Mouse (Mus musculus) CH12.LX (cell line): ENCODE results near the gene Vps53. TPM values are rescaled to one million over a fixed set of nuclear protein-coding genes. Genes with fewer than 3 reads are reported as not detected.

Source experiments
- DNase-seq: peaks from one replicate; pipeline ENCODE4 v3.0.0-alpha.2; 2013; ENCODE audit errors: extremely low read depth
- H3K27ac ChIP-seq: 2 replicates; pipeline ENCODE4 v1.5.1; 2012; ENCODE audit warnings: low read depth, mild to moderate bottlenecking, control low read depth, moderate library complexity; ENCODE audit not compliant: insufficient read depth
- H3K27me3 ChIP-seq: replicated peaks from 2 replicates; pipeline ENCODE3; 2012; ENCODE audit warnings: inconsistent platforms
- H3K36me3 ChIP-seq, 2 experiments: replicated peaks in 1 of 2; 2 replicates each; pipeline versions ENCODE3 to v1.6.1; 2012; ENCODE audit warnings: inconsistent platforms in 1 of 2, low read length in 1 of 2, mild to moderate bottlenecking in 1 of 2, mixed read lengths in 1 of 2, moderate library complexity in 1 of 2; ENCODE audit not compliant: control insufficient read depth in 1 of 2, insufficient read depth in 1 of 2
- H3K4me1 ChIP-seq, 2 experiments: 2 replicates each; pipeline ENCODE4 v1.6.1; 2012; ENCODE audit warnings: inconsistent platforms in 1 of 2, moderate library complexity in 1 of 2; ENCODE audit not compliant: insufficient read depth in 2 of 2, control insufficient read depth in 1 of 2
- H3K4me2 ChIP-seq: 2 replicates; pipeline ENCODE4 v1.6.1; 2012; ENCODE audit warnings: low read depth, mild to moderate bottlenecking, control low read depth; ENCODE audit not compliant: poor library complexity, insufficient read depth, severe bottlenecking
- H3K4me3 ChIP-seq, 3 experiments: fragments of 150-350 bp in 1 of 3; sonication (generic) in 1 of 3; replicated peaks in 1 of 3; 2 replicates each; pipeline versions ENCODE3 to v1.5.1; 2011 to 2012; ENCODE audit warnings: low read depth in 2 of 3, low read length in 2 of 3, mild to moderate bottlenecking in 2 of 3, moderate library complexity in 2 of 3, control low read depth in 1 of 3, improper control_type of control experiment in 1 of 3, inconsistent platforms in 1 of 3, mixed read lengths in 1 of 3; ENCODE audit not compliant: poor library complexity in 1 of 3
- H3K79me2 ChIP-seq: replicated peaks from 2 replicates; pipeline ENCODE4 v1.6.1; 2012; ENCODE audit warnings: mild to moderate bottlenecking, moderate library complexity; ENCODE audit not compliant: control insufficient read depth, poor library complexity, insufficient read depth, severe bottlenecking; ENCODE audit errors: extremely low read depth
- H3K9ac ChIP-seq: 2 replicates; pipeline ENCODE4 v1.6.1; 2012; ENCODE audit warnings: low read depth, mild to moderate bottlenecking, control low read depth, moderate library complexity; ENCODE audit not compliant: insufficient read depth
- H3K9me3 ChIP-seq: replicated peaks from 2 replicates; pipeline ENCODE3; 2012; ENCODE audit warnings: low read length, inconsistent platforms, mixed read lengths
- BHLHE40 ChIP-seq: IDR thresholded peaks from 2 replicates; pipeline ENCODE4 v1.6.1; 2011; ENCODE audit warnings: mild to moderate bottlenecking, low read depth, low read length, improper control_type of control experiment
- CHD1 ChIP-seq: IDR thresholded peaks from 2 replicates; pipeline ENCODE4 v1.6.1; 2012; ENCODE audit warnings: low read depth, low read length, improper control_type of control experiment, inconsistent platforms
- CTCF ChIP-seq, 2 experiments: IDR thresholded peaks in 1 of 2; conservative IDR thresholded peaks in 1 of 2; 2 replicates each; pipeline ENCODE4 v1.5.1; 2011 to 2012; ENCODE audit warnings: low read depth in 2 of 2, low read length in 2 of 2, improper control_type of control experiment in 1 of 2, inconsistent platforms in 1 of 2, mild to moderate bottlenecking in 1 of 2, moderate library complexity in 1 of 2
- EP300 ChIP-seq: IDR thresholded peaks from 2 replicates; pipeline ENCODE4 v1.6.1; 2011; ENCODE audit warnings: low read length, improper control_type of control experiment
- ETS1 ChIP-seq: conservative IDR thresholded peaks from 2 replicates; pipeline ENCODE4 v1.6.1; 2012; ENCODE audit warnings: low read depth, mild to moderate bottlenecking, inconsistent platforms, low read length, improper control_type of control experiment, moderate library complexity
- GABPA ChIP-seq: IDR thresholded peaks from 2 replicates; pipeline ENCODE4 v1.6.1; 2012; ENCODE audit warnings: low read depth, low read length, improper control_type of control experiment, inconsistent platforms; ENCODE audit not compliant: insufficient replicate concordance
- HCFC1 ChIP-seq: IDR thresholded peaks from 2 replicates; pipeline ENCODE4 v1.6.1; 2012; ENCODE audit warnings: low read depth, mild to moderate bottlenecking, inconsistent platforms, low read length, improper control_type of control experiment
- IRF4 ChIP-seq: IDR thresholded peaks from 2 replicates; pipeline ENCODE4 v1.6.1; 2014; ENCODE audit warnings: low read depth, mild to moderate bottlenecking, inconsistent platforms, low read length, improper control_type of control experiment
- MAX ChIP-seq: IDR thresholded peaks from 2 replicates; pipeline ENCODE4 v1.6.1; 2011; ENCODE audit warnings: low read length, improper control_type of control experiment
- MAZ ChIP-seq: IDR thresholded peaks from 2 replicates; pipeline ENCODE4 v1.6.1; 2012; ENCODE audit warnings: low read depth, mild to moderate bottlenecking, inconsistent platforms, low read length, improper control_type of control experiment, moderate library complexity
- NRF1 ChIP-seq: IDR thresholded peaks from 2 replicates; pipeline ENCODE4 v1.6.1; 2014; ENCODE audit warnings: low read depth, mild to moderate bottlenecking, inconsistent platforms, low read length, improper control_type of control experiment, moderate library complexity
- RAD21 ChIP-seq: IDR thresholded peaks from 2 replicates; pipeline ENCODE4 v1.6.1; 2011; ENCODE audit warnings: low read depth, mild to moderate bottlenecking, low read length, improper control_type of control experiment, moderate library complexity
- RCOR1 ChIP-seq: conservative IDR thresholded peaks from 2 replicates; pipeline ENCODE4 v1.6.1; 2012; ENCODE audit warnings: low read depth, mild to moderate bottlenecking, inconsistent platforms, low read length, improper control_type of control experiment
- SIN3A ChIP-seq: IDR thresholded peaks from 2 replicates; pipeline ENCODE4 v1.6.1; 2012; ENCODE audit warnings: low read length, improper control_type of control experiment, inconsistent platforms
- SMC3 ChIP-seq: IDR thresholded peaks from 2 replicates; pipeline ENCODE4 v1.6.1; 2011; ENCODE audit warnings: low read depth, low read length, improper control_type of control experiment
- TBP ChIP-seq: conservative IDR thresholded peaks from 2 replicates; pipeline ENCODE4 v1.6.1; 2011; ENCODE audit warnings: low read depth, low read length, improper control_type of control experiment
- UBTF ChIP-seq: IDR thresholded peaks from 2 replicates; pipeline ENCODE4 v1.6.1; 2012; ENCODE audit warnings: low read depth, mild to moderate bottlenecking, inconsistent platforms, low read length, improper control_type of control experiment, moderate library complexity
- USF1 ChIP-seq: IDR thresholded peaks from 2 replicates; pipeline ENCODE4 v1.6.1; 2014; ENCODE audit warnings: low read depth, mild to moderate bottlenecking, inconsistent platforms, low read length, improper control_type of control experiment
- ZC3H11A ChIP-seq: IDR thresholded peaks from 2 replicates; pipeline ENCODE4 v1.6.1; 2012; ENCODE audit warnings: low read depth, mild to moderate bottlenecking, inconsistent platforms, low read length, improper control_type of control experiment
- ZNF384 ChIP-seq: IDR thresholded peaks from 2 replicates; pipeline ENCODE4 v1.6.1; 2012; ENCODE audit warnings: low read depth, low read length, improper control_type of control experiment, inconsistent platforms
- dilution Hi-C: fragments of 300-500 bp; cut with MboI; formaldehyde crosslinking; loops from 2 replicates; pipeline ENCODE4 v1.14.3; 2020; ENCODE audit warnings: low sequenced_read_pairs; ENCODE audit not compliant: extremely low pct_unique_long_range_greater_than_20kb, extremely low pct_ligation_motif_present
- in situ Hi-C: fragments of 300-500 bp; cut with MboI; formaldehyde crosslinking; loops from 3 replicates; pipeline ENCODE4 v1.14.3; 2019; ENCODE audit warnings: low sequenced_read_pairs, low pct_ligation_motif_present, low pct_unique_long_range_greater_than_20kb, mixed read lengths
- polyA plus RNA-seq: library from polyadenylated mRNA; unstranded; fragments of >175 nt; gene quantifications from 2 replicates; pipeline ENCODE4 v1.2.1, GENCODE M21; 2012; ENCODE audit warnings: low read depth; ENCODE audit not compliant: insufficient read length
- total RNA-seq, 2 experiments: library from RNA; depleted of rRNA; stranded (reverse); fragments of 300-350 nt in 1 of 2; fragments of >200 nt in 1 of 2; gene quantifications; 2 replicates each; pipeline ENCODE4 v1.2.3; 2012 to 2014

Gene Vps53
- total and polyA plus RNA-seq, 3 experiments = 56.1 to 70.7 (median 62.2) TPM

DNA sequence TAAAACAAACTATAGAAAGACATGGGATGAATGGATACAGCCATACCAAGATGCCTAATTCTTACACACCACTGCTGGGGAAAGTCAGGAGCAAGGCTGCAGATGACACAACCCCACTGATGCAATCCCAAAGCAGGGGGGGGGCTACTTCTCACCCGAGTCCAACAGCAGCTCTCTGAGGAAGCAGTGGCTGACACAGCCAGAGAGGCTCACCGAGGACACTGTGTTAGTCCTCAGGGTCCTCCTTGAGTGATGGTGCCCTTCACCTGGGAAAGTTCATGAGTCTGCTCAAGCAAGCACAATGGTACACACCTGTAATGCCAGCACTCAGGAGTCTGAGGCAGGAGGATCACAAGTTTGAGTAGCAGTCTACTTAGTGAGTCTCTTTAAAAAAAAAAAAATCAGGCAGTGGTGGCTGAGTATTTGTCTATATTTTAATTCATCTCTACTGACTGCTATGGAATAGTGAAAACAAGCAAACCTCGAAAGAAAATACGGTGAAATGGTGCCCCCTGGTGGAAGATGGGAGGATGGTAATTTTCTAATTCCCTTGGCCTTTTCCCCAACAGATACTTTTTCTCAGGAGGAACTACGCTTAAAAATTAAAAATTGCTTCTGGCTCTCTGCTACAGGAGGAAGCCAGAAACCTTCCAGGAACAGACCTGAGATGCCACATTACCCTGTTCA lies 12.2 kb downstream of the Vps53 start:
- H3K4me1 ChIP-seq = peaks cover 3 to 13% of the 10 kb centered on the region in 2 experiments
- 0 out of 2 replicates have a peak overlapping the region, but pooled peaks have one; percentile 13 for H3K27ac ChIP-seq
- no peaks in the 10 kb centered on the region for H3K79me2 ChIP-seq
- no peaks in the 10 kb centered on the region for H3K9me3 ChIP-seq
- no peak overlapping the region for H3K9ac ChIP-seq
- H3K36me3 ChIP-seq = peaks cover 19 to 71% of the 10 kb centered on the region in 2 experiments
- TF ChIP-seq RAD21 = peak; percentile 95
- no peak for TF ChIP-seq EP300
- TF ChIP-seq ZNF384 = no peak
- peak; percentile 88 for TF ChIP-seq SMC3
- peak; percentile 36; the same call in 1 of the 2 replicates for TF ChIP-seq ZC3H11A
- TF ChIP-seq CTCF (conservative IDR thresholded peaks at IDR 0.05 in 1 of 2, IDR thresholded peaks at IDR 0.05 in 1 of 2; ENCODE audit: low read depth in 2 of 2, low read length in 2 of 2) = peak; percentile 87 to 94
- no peak for TF ChIP-seq UBTF
- TF ChIP-seq HCFC1 = no peak
- no peak for TF ChIP-seq MAZ
- no peak for TF ChIP-seq RCOR1
- TF ChIP-seq USF1 = no peak
- TF ChIP-seq SIN3A = no peak
- TF ChIP-seq, all 38 proteins: peak for 4
- Histone ChIP-seq H3K27me3 (no peaks in the 10 kb centered on the region), H3K4me2 (peak overlapping the region; percentile 7; the same call in 1 of the 2 replicates), H3K4me3 (no peak overlapping the region)
- in situ Hi-C loops = no loop called here
- DNase-seq = peak; percentile 75
- dilution Hi-C loops = no loop called here

DNA sequence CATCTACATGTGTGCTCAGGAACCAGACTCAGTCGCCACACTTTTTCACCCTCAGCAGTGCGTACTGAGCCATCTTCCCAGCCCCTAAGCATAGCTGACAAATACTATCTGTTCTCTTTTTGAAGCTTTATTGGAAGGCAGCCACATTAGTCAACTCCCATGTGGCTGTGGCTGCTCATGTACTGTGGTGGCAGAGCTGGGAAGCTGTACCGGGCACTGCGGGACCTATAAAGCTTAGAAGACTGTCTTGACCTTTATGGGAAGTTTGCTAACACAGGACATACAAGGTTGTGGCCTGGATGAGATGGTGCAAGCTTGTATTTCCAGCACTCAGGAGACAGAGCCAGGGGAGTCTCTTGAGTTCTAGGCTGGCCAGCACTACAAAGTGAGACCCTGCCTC lies 12.8 kb downstream of the Vps53 start:
- no peak overlapping the region for H3K9ac ChIP-seq
- dilution Hi-C loops = no loop called here
- H3K36me3 ChIP-seq = peaks cover 18 to 70% of the 10 kb centered on the region in 2 experiments
- H3K9me3 ChIP-seq = no peaks in the 10 kb centered on the region
- no peak for DNase-seq
- no peaks in the 10 kb centered on the region for H3K27me3 ChIP-seq
- no peaks in the 10 kb centered on the region for H3K79me2 ChIP-seq
- in situ Hi-C loops = no loop called here
- no peak overlapping the region for H3K4me2 ChIP-seq
- H3K27ac ChIP-seq = no peak overlapping the region
- TF ChIP-seq SIN3A (no peak), MAX (no peak)
- H3K4me3 ChIP-seq = no peak overlapping the region
- peaks cover 3 to 13% of the 10 kb centered on the region in 2 experiments for H3K4me1 ChIP-seq

DNA sequence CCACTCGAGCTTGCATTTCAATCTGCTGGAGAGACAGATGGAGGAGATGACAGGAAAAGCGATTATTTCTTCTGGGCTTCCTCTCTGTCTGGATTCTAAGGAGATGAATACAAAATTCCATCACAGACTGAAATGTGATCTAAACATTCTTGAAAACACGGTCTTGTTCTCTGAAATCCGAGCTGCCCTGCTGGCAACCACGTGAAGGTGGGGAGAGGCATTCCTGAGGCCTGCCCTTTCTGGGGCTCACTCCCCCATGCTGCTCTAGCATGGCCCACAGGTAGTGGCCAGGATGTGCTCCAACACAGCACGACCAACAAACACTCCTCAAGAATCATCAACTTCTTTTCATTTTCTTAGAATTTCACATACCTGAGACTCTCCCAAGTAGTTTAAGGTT lies 19.2 kb downstream of the Vps53 start:
- no peak overlapping the region for H3K4me3 ChIP-seq
- TF ChIP-seq HCFC1 (no peak), IRF4 (no peak), CHD1 (no peak), GABPA (no peak), ZC3H11A (no peak), ZNF384 (no peak), ETS1 (no peak), TBP (no peak), NRF1 (no peak), BHLHE40 (no peak)
- H3K27me3 ChIP-seq = no peaks in the 10 kb centered on the region
- no peaks in the 10 kb centered on the region for H3K79me2 ChIP-seq
- H3K9ac ChIP-seq = no peak overlapping the region
- H3K36me3 ChIP-seq = peaks cover 55 to 95% of the 10 kb centered on the region in 2 experiments
- no peak overlapping the region for H3K27ac ChIP-seq
- H3K4me2 ChIP-seq = no peak overlapping the region
- in situ Hi-C loops = no loop called here
- dilution Hi-C loops = no loop called here
- H3K4me1 ChIP-seq = no peaks in the 10 kb centered on the region
- no peak for DNase-seq
- H3K9me3 ChIP-seq = no peaks in the 10 kb centered on the region
